8 mouse cellular contexts compared by ENCODE assay signal in genomic region chr11:69682840-69683533, GRCm38 (mm10). TPM values are rescaled to one million over a fixed set of nuclear protein-coding genes. Genes with fewer than 3 reads are reported as not detected.
A peak's percentile ranks its signal among the peaks of the same experiment; 100 is the strongest.
DNase-seq lines count a peak whose midpoint lies in the region; ATAC-seq and TF ChIP-seq lines count a peak whose summit lies in the region.

No protein-coding gene starts in this region.

- H3K9me3 ChIP-seq in heart, embryonic 15.5 days (replicated peaks): no peaks in the 10 kb centered on the region
- H3K9me3 ChIP-seq in liver, embryonic 14.5 days (ENCODE audit: control insufficient read depth, low read length): no peaks in the 10 kb centered on the region
- H3K9me3 ChIP-seq in neural tube, embryonic 12.5 days: no peaks in the 10 kb centered on the region
- H3K9me3 ChIP-seq in stomach, postnatal 0 days (ENCODE audit: control insufficient read depth, low read length): no peaks in the 10 kb centered on the region

- H3K4me1 ChIP-seq in heart, embryonic 15.5 days (replicated peaks): peaks cover 55% of the 10 kb centered on the region
- H3K4me1 ChIP-seq in liver, embryonic 14.5 days (replicated peaks; ENCODE audit: control insufficient read depth in 2 of 2, insufficient read depth in 2 of 2, low read length in 1 of 2): peaks cover 8 to 21% of the 10 kb centered on the region in 2 experiments; a peak in 3 of 4 replicates
- peaks cover 23% of the 10 kb centered on the region for H3K4me1 ChIP-seq in neural tube, embryonic 12.5 days
- H3K4me1 ChIP-seq in stomach, postnatal 0 days (replicated peaks; ENCODE audit: control insufficient read depth, insufficient read depth): peaks cover 12% of the 10 kb centered on the region

- ATAC-seq in heart, embryonic 15.5 days (replicated peaks; ENCODE audit: insufficient number of reproducible peaks, insufficient read depth, low FRiP score, low read depth): no peak
- no peak for ATAC-seq in liver, embryonic 14.5 days (ENCODE audit: insufficient read depth)
- no peak for ATAC-seq in neural tube, embryonic 12.5 days (ENCODE audit: low FRiP score, low read depth)
- peak; percentile 13; the same call in 1 of the 2 replicates for ATAC-seq in stomach, postnatal 0 days (ENCODE audit: low FRiP score, low TSS enrichment)

- H3K27ac ChIP-seq in heart, embryonic 15.5 days: peak overlapping the region; percentile 95
- H3K27ac ChIP-seq in liver, embryonic 14.5 days: no peak overlapping the region
- no peak overlapping the region for H3K27ac ChIP-seq in neural tube, embryonic 12.5 days
- H3K27ac ChIP-seq in stomach, postnatal 0 days (replicated peaks): peak overlapping the region; percentile 90

- no peaks in the 10 kb centered on the region for H3K27me3 ChIP-seq in heart, embryonic 15.5 days
- no peaks in the 10 kb centered on the region for H3K27me3 ChIP-seq in liver, embryonic 14.5 days (ENCODE audit: control insufficient read depth, insufficient read depth, low read length)
- H3K27me3 ChIP-seq in neural tube, embryonic 12.5 days (replicated peaks): no peaks in the 10 kb centered on the region
- H3K27me3 ChIP-seq in stomach, postnatal 0 days (ENCODE audit: control insufficient read depth, insufficient read depth, low read length): no peaks in the 10 kb centered on the region

- H3K4me2 ChIP-seq in heart, embryonic 15.5 days: peak overlapping the region; percentile 89
- H3K4me2 ChIP-seq in liver, embryonic 14.5 days (ENCODE audit: low read depth): peak overlapping the region; percentile 93
- peak overlapping the region; percentile 94 for H3K4me2 ChIP-seq in neural tube, embryonic 12.5 days (replicated peaks)
- peak overlapping the region; percentile 67 for H3K4me2 ChIP-seq in stomach, postnatal 0 days (replicated peaks; ENCODE audit: low read depth)

- 21% methylated on average over 12 of the region's 12 CpGs for WGBS in heart, embryonic 15.5 days
- 29% methylated on average over 12 of the region's 12 CpGs for WGBS in liver, embryonic 14.5 days (ENCODE audit: insufficient replicate concordance)
- 28% methylated on average over 12 of the region's 12 CpGs for WGBS in neural tube, embryonic 12.5 days
- WGBS in stomach, postnatal 0 days: 8% methylated on average over 12 of the region's 12 CpGs

- peak overlapping the region; percentile 80 for H3K9ac ChIP-seq in heart, embryonic 15.5 days
- H3K9ac ChIP-seq in liver, embryonic 14.5 days (replicated peaks): no peak overlapping the region
- H3K9ac ChIP-seq in neural tube, embryonic 12.5 days: no peak overlapping the region
- 0 out of 2 replicates have a peak overlapping the region, but pooled peaks have one; percentile 28 for H3K9ac ChIP-seq in stomach, postnatal 0 days (ENCODE audit: low read length)

- TF ChIP-seq EP300 in liver, embryonic 14.5 days (IDR thresholded peaks at IDR 0.05; ENCODE audit: low read depth): no peak
- no peak for TF ChIP-seq EP300 in stomach, postnatal 0 days (optimal IDR thresholded peaks at IDR 0.05)

- H3K36me3 ChIP-seq in heart, embryonic 15.5 days: peaks cover 19% of the 10 kb centered on the region
- H3K36me3 ChIP-seq in liver, embryonic 14.5 days (replicated peaks; ENCODE audit: control insufficient read depth, insufficient read depth, low read depth): peaks cover 6% of the 10 kb centered on the region
- peaks cover 22% of the 10 kb centered on the region for H3K36me3 ChIP-seq in neural tube, embryonic 12.5 days
- H3K36me3 ChIP-seq in stomach, postnatal 0 days (ENCODE audit: control insufficient read depth, insufficient read depth, low read length): 0 out of 2 replicates have a peak, but pooled peaks cover 2% of the 10 kb centered on the region

- 0 out of 2 replicates have a peak, but pooled peaks have one; percentile 12 for TF ChIP-seq POLR2A in brain, embryonic 14.5 days (IDR thresholded peaks at IDR 0.05; ENCODE audit: borderline replicate concordance, extremely low read depth, insufficient read depth, insufficient read length, poor library complexity, severe bottlenecking)

- H3K4me3 ChIP-seq in heart, embryonic 15.5 days: peak overlapping the region; percentile 79
- peak overlapping the region in 1 of 2 experiments; percentile 82; a peak in 2 of 4 replicates for H3K4me3 ChIP-seq in liver, embryonic 14.5 days (ENCODE audit: insufficient read depth in 1 of 2, low read depth in 2 of 2, low read length in 2 of 2)
- H3K4me3 ChIP-seq in neural tube, embryonic 12.5 days: no peak overlapping the region
- H3K4me3 ChIP-seq in stomach, postnatal 0 days (ENCODE audit: low read depth, low read length): peak overlapping the region; percentile 17; the same call in 1 of the 2 replicates

- peak; percentile 87 for DNase-seq in CD4-positive helper T cell, adult 2 months (ENCODE audit: low read depth, low spot score)
- peak; percentile 97 for DNase-seq in brain, embryonic 14.5 days (ENCODE audit: low read depth)
- peak; percentile 78 for DNase-seq in fibroblast of lung, adult 2 months (ENCODE audit: low read depth)
- peak; percentile 89 to 92 for DNase-seq in kidney, postnatal 25 days
- DNase-seq in liver, embryonic 14.5 days (ENCODE audit: low read depth in 3 of 3, low spot score in 3 of 3): peak; percentile 80 to 81 (median 81)
- DNase-seq in stomach, postnatal 0 days (ENCODE audit: low spot score): peak; percentile 89

- TF ChIP-seq CTCF in brain, embryonic 14.5 days (IDR thresholded peaks at IDR 0.05; ENCODE audit: borderline replicate concordance, extremely low read depth, insufficient read depth, insufficient read length): peak; percentile 92
- peak; percentile 96 for TF ChIP-seq CTCF in liver, embryonic 14.5 days (IDR thresholded peaks at IDR 0.05; ENCODE audit: low read depth)
- peak; percentile 96 for TF ChIP-seq CTCF in stomach, postnatal 0 days (IDR thresholded peaks at IDR 0.05; ENCODE audit: low read depth)

RNA-seq across cellular contexts. Expression of gene Senp3, which starts 1.1 kb away (rescaled TPM):
- 139 and 167 TPM in 2 replicates for polyA plus RNA-seq in brain, embryonic 14.5 days (2012; rRNA removed)
- polyA plus RNA-seq in heart, embryonic 15.5 days (2015; fragmentation: Nextera tagmentation; extraction: Ambion mirVana): 47.1 and 54.8 TPM in 2 replicates
- polyA plus RNA-seq in liver, embryonic 14.5 days (2012; rRNA removed): 37.0 and 45.8 TPM in 2 replicates
- 21.0 and 24.5 TPM in 2 replicates for polyA plus RNA-seq in liver, embryonic 14.5 days (2014; fragmentation: Nextera tagmentation; extraction: Ambion mirVana)
- 97.8 and 115 TPM in 2 replicates for polyA plus RNA-seq in neural tube, embryonic 12.5 days (2016; fragmentation: Nextera tagmentation; extraction: Ambion mirVana)
- 30.5 and 32.4 TPM in 2 replicates for polyA plus RNA-seq in stomach, postnatal 0 days (2015; fragmentation: Nextera tagmentation; extraction: Ambion mirVana)

RNA-seq across cellular contexts. Expression of gene Tnfsf13, which starts 2.6 kb away (rescaled TPM):
- polyA plus RNA-seq in brain, embryonic 14.5 days (2012; rRNA removed): 0.55 and 0.71 TPM in 2 replicates
- 0.54 and 0.99 TPM in 2 replicates for polyA plus RNA-seq in heart, embryonic 15.5 days (2015; fragmentation: Nextera tagmentation; extraction: Ambion mirVana)
- 0.21 and 0.26 TPM in 2 replicates for polyA plus RNA-seq in liver, embryonic 14.5 days (2012; rRNA removed)
- polyA plus RNA-seq in liver, embryonic 14.5 days (2014; fragmentation: Nextera tagmentation; extraction: Ambion mirVana): 0.20 TPM in 1 of 2 replicates, not detected in the other
- polyA plus RNA-seq in neural tube, embryonic 12.5 days (2016; fragmentation: Nextera tagmentation; extraction: Ambion mirVana): 0.20 TPM in 1 of 2 replicates, not detected in the other
- 0.50 and 0.75 TPM in 2 replicates for polyA plus RNA-seq in stomach, postnatal 0 days (2015; fragmentation: Nextera tagmentation; extraction: Ambion mirVana)

RNA-seq across cellular contexts. Expression of gene Eif4a1, which starts 10.8 kb away (rescaled TPM):
- 894 and 1,040 TPM in 2 replicates for polyA plus RNA-seq in brain, embryonic 14.5 days (2012; rRNA removed)
- 310 and 340 TPM in 2 replicates for polyA plus RNA-seq in heart, embryonic 15.5 days (2015; fragmentation: Nextera tagmentation; extraction: Ambion mirVana)
- 312 and 420 TPM in 2 replicates for polyA plus RNA-seq in liver, embryonic 14.5 days (2012; rRNA removed)
- 316 TPM in 2 replicates for polyA plus RNA-seq in liver, embryonic 14.5 days (2014; fragmentation: Nextera tagmentation; extraction: Ambion mirVana)
- polyA plus RNA-seq in neural tube, embryonic 12.5 days (2016; fragmentation: Nextera tagmentation; extraction: Ambion mirVana): 598 and 684 TPM in 2 replicates
- polyA plus RNA-seq in stomach, postnatal 0 days (2015; fragmentation: Nextera tagmentation; extraction: Ambion mirVana): 339 and 351 TPM in 2 replicates

RNA-seq across cellular contexts. Expression of gene Tnfsf12, which starts 12.7 kb away (rescaled TPM):
- 5.3 and 6.0 TPM in 2 replicates for polyA plus RNA-seq in brain, embryonic 14.5 days (2012; rRNA removed)
- polyA plus RNA-seq in heart, embryonic 15.5 days (2015; fragmentation: Nextera tagmentation; extraction: Ambion mirVana): 7.3 and 8.9 TPM in 2 replicates
- 3.7 and 4.3 TPM in 2 replicates for polyA plus RNA-seq in liver, embryonic 14.5 days (2012; rRNA removed)
- polyA plus RNA-seq in liver, embryonic 14.5 days (2014; fragmentation: Nextera tagmentation; extraction: Ambion mirVana): 2.6 and 3.1 TPM in 2 replicates
- polyA plus RNA-seq in neural tube, embryonic 12.5 days (2016; fragmentation: Nextera tagmentation; extraction: Ambion mirVana): 1.9 and 2.7 TPM in 2 replicates
- 6.9 and 9.7 TPM in 2 replicates for polyA plus RNA-seq in stomach, postnatal 0 days (2015; fragmentation: Nextera tagmentation; extraction: Ambion mirVana)

RNA-seq across cellular contexts. Expression of gene Tnfsfm13, which starts 12.9 kb away (rescaled TPM):
- 0.77 and 1.2 TPM in 2 replicates for polyA plus RNA-seq in brain, embryonic 14.5 days (2012; rRNA removed)
- polyA plus RNA-seq in heart, embryonic 15.5 days (2015; fragmentation: Nextera tagmentation; extraction: Ambion mirVana): 2.9 and 4.2 TPM in 2 replicates
- polyA plus RNA-seq in liver, embryonic 14.5 days (2012; rRNA removed): 0.53 and 0.80 TPM in 2 replicates
- polyA plus RNA-seq in liver, embryonic 14.5 days (2014; fragmentation: Nextera tagmentation; extraction: Ambion mirVana): 0.70 and 1.7 TPM in 2 replicates
- 1.4 TPM in 2 replicates for polyA plus RNA-seq in neural tube, embryonic 12.5 days (2016; fragmentation: Nextera tagmentation; extraction: Ambion mirVana)
- polyA plus RNA-seq in stomach, postnatal 0 days (2015; fragmentation: Nextera tagmentation; extraction: Ambion mirVana): 4.1 and 4.2 TPM in 2 replicates

Comparison
In these comparisons a context has a peak if more than half of its experiments do, and no peak if none do; other contexts are left out.
1. H3K27ac ChIP-seq: peak in heart, embryonic 15.5 days (single experiment) and stomach, postnatal 0 days (single experiment); none in liver, embryonic 14.5 days (single experiment) and neural tube, embryonic 12.5 days (single experiment).
2. H3K9ac ChIP-seq: peak in heart, embryonic 15.5 days (single experiment) and stomach, postnatal 0 days (single experiment); none in liver, embryonic 14.5 days (single experiment) and neural tube, embryonic 12.5 days (single experiment).
3. Peak in every context shown above with its lines, with median percentiles within 50 percentile points of each other: DNase-seq, CTCF ChIP-seq and H3K4me2 ChIP-seq.